Mouse (Mus musculus): ENCODE data around the gene Lpcat2. TPM values are rescaled to one million over a fixed set of nuclear protein-coding genes. Genes with fewer than 3 reads are reported as not detected.
"Not testable (repeated sequence)": the region's sequence is repeated elsewhere in the genome, so short reads cannot be mapped to it uniquely, and the experiment has no call there.

Gene Lpcat2
- total and polyA plus RNA-seq, 2 experiments, result 0.82 to 2.7 TPM

GRCm38 (mm10) chr8:92875795-92876194, 20.7 kb downstream of the Lpcat2 start:
- H3K4me1 ChIP-seq (ENCODE audit: control insufficient read depth, insufficient read depth, low read length), result no peaks in the 10 kb centered on the region
- TF ChIP-seq CTCF (IDR thresholded peaks at IDR 0.05; ENCODE audit: low read depth, low read length), result no peak
- TF ChIP-seq POLR2A (IDR thresholded peaks at IDR 0.05; ENCODE audit: extremely low read depth, insufficient read depth, low read length), result no peak
- 86% methylated on average over 10 of the region's 10 CpGs for WGBS
- H3K9ac ChIP-seq (ENCODE audit: low read depth, low read length), result no peak overlapping the region
- no peak overlapping the region for H3K27ac ChIP-seq (replicated peaks; ENCODE audit: insufficient read depth, low read depth, low read length)
- no peaks in the 10 kb centered on the region for H3K36me3 ChIP-seq (ENCODE audit: control insufficient read depth, insufficient read depth, low read length)
- H3K79me2 ChIP-seq (ENCODE audit: control insufficient read depth, insufficient read depth, low read length), result no peaks in the 10 kb centered on the region
- no peak overlapping the region for H3K4me3 ChIP-seq (ENCODE audit: insufficient read depth, low read depth, low read length)
- DNase-seq (ENCODE audit: extremely low read depth, low read depth, low spot score), result peak; percentile 42
- H3K27me3 ChIP-seq (ENCODE audit: control insufficient read depth, insufficient read depth, low read length), result no peaks in the 10 kb centered on the region

- TF ChIP-seq POLR2A (IDR thresholded peaks at IDR 0.05; ENCODE audit: extremely low read depth, insufficient read depth, low read length) (no peak), CTCF (IDR thresholded peaks at IDR 0.05; ENCODE audit: low read depth, low read length) (no peak)
- no peaks in the 10 kb centered on the region for H3K79me2 ChIP-seq (ENCODE audit: control insufficient read depth, insufficient read depth, low read length)
- H3K4me3 ChIP-seq (ENCODE audit: insufficient read depth, low read depth, low read length), result no peak overlapping the region
- H3K9ac ChIP-seq (ENCODE audit: low read depth, low read length), result no peak overlapping the region
- H3K27ac ChIP-seq (replicated peaks; ENCODE audit: insufficient read depth, low read depth, low read length), result no peak overlapping the region
- no peaks in the 10 kb centered on the region; the same call in 1 of the 2 replicates for H3K27me3 ChIP-seq (ENCODE audit: control insufficient read depth, insufficient read depth, low read length)
- DNase-seq (ENCODE audit: extremely low read depth, low read depth, low spot score), result no peak
- WGBS, result 43% methylated on average over 4 of the region's 4 CpGs
- no peaks in the 10 kb centered on the region for H3K4me1 ChIP-seq (ENCODE audit: control insufficient read depth, insufficient read depth, low read length)
- H3K36me3 ChIP-seq (ENCODE audit: control insufficient read depth, insufficient read depth, low read length), result no peaks in the 10 kb centered on the region
These were observed 26.1 kb downstream of the Lpcat2 start for GRCm38 (mm10) chr8:92881247-92881646.

GRCm38 (mm10) chr8:92883771-92884170, 28.6 kb downstream of the Lpcat2 start:
- Histone ChIP-seq H3K9ac (ENCODE audit: low read depth, low read length) (no peak overlapping the region), H3K27ac (replicated peaks; ENCODE audit: insufficient read depth, low read depth, low read length) (no peak overlapping the region), H3K79me2 (ENCODE audit: control insufficient read depth, insufficient read depth, low read length) (no peaks in the 10 kb centered on the region), H3K27me3 (ENCODE audit: control insufficient read depth, insufficient read depth, low read length) (no peaks in the 10 kb centered on the region; the same call in 1 of the 2 replicates), H3K4me1 (ENCODE audit: control insufficient read depth, insufficient read depth, low read length) (no peaks in the 10 kb centered on the region), H3K36me3 (ENCODE audit: control insufficient read depth, insufficient read depth, low read length) (no peaks in the 10 kb centered on the region), H3K4me3 (ENCODE audit: insufficient read depth, low read depth, low read length) (no peak overlapping the region)
- TF ChIP-seq POLR2A (IDR thresholded peaks at IDR 0.05; ENCODE audit: extremely low read depth, insufficient read depth, low read length) (no peak), CTCF (IDR thresholded peaks at IDR 0.05; ENCODE audit: low read depth, low read length) (no peak)
- 69% methylated on average over 2 of the region's 2 CpGs for WGBS
- DNase-seq (ENCODE audit: extremely low read depth, low read depth, low spot score), result peak; percentile 1

- H3K79me2 ChIP-seq (ENCODE audit: control insufficient read depth, insufficient read depth, low read length); H3K9ac ChIP-seq (ENCODE audit: low read depth, low read length); H3K27ac ChIP-seq (replicated peaks; ENCODE audit: insufficient read depth, low read depth, low read length); H3K4me3 ChIP-seq (ENCODE audit: insufficient read depth, low read depth, low read length); H3K27me3 ChIP-seq (ENCODE audit: control insufficient read depth, insufficient read depth, low read length); DNase-seq (ENCODE audit: extremely low read depth, low read depth, low spot score); H3K36me3 ChIP-seq (ENCODE audit: control insufficient read depth, insufficient read depth, low read length); H3K4me1 ChIP-seq (ENCODE audit: control insufficient read depth, insufficient read depth, low read length): not testable (repeated sequence)
- 63% methylated on average over 3 of the region's 3 CpGs for WGBS
These were observed 37.1 kb downstream of the Lpcat2 start for GRCm38 (mm10) chr8:92892216-92892615.

GRCm38 (mm10) chr8:92893870-92894269, 38.7 kb downstream of the Lpcat2 start:
- Histone ChIP-seq H3K27me3 (ENCODE audit: control insufficient read depth, insufficient read depth, low read length) (no peaks in the 10 kb centered on the region), H3K36me3 (ENCODE audit: control insufficient read depth, insufficient read depth, low read length) (no peaks in the 10 kb centered on the region), H3K79me2 (ENCODE audit: control insufficient read depth, insufficient read depth, low read length) (no peaks in the 10 kb centered on the region), H3K9ac (ENCODE audit: low read depth, low read length) (no peak overlapping the region), H3K27ac (replicated peaks; ENCODE audit: insufficient read depth, low read depth, low read length) (no peak overlapping the region), H3K4me3 (ENCODE audit: insufficient read depth, low read depth, low read length) (no peak overlapping the region), H3K4me1 (ENCODE audit: control insufficient read depth, insufficient read depth, low read length) (no peaks in the 10 kb centered on the region)
- TF ChIP-seq POLR2A (IDR thresholded peaks at IDR 0.05; ENCODE audit: extremely low read depth, insufficient read depth, low read length) (no peak), CTCF (IDR thresholded peaks at IDR 0.05; ENCODE audit: low read depth, low read length) (no peak)
- DNase-seq (ENCODE audit: extremely low read depth, low read depth, low spot score), result no peak
- WGBS, result 57% methylated on average over 2 of the region's 2 CpGs

GRCm38 (mm10) chr8:92895053-92895452, 39.9 kb downstream of the Lpcat2 start:
- H3K79me2 ChIP-seq (ENCODE audit: control insufficient read depth, insufficient read depth, low read length), result no peaks in the 10 kb centered on the region
- H3K27ac ChIP-seq (replicated peaks; ENCODE audit: insufficient read depth, low read depth, low read length), result no peak overlapping the region
- no peaks in the 10 kb centered on the region for H3K4me1 ChIP-seq (ENCODE audit: control insufficient read depth, insufficient read depth, low read length)
- H3K4me3 ChIP-seq (ENCODE audit: insufficient read depth, low read depth, low read length), result no peak overlapping the region
- H3K27me3 ChIP-seq (ENCODE audit: control insufficient read depth, insufficient read depth, low read length), result no peaks in the 10 kb centered on the region
- TF ChIP-seq POLR2A (IDR thresholded peaks at IDR 0.05; ENCODE audit: extremely low read depth, insufficient read depth, low read length) (no peak), CTCF (IDR thresholded peaks at IDR 0.05; ENCODE audit: low read depth, low read length) (no peak)
- WGBS, result 83% methylated on average over 7 of the region's 7 CpGs
- no peak overlapping the region for H3K9ac ChIP-seq (ENCODE audit: low read depth, low read length)
- no peak for DNase-seq (ENCODE audit: extremely low read depth, low read depth, low spot score)
- H3K36me3 ChIP-seq (ENCODE audit: control insufficient read depth, insufficient read depth, low read length), result no peaks in the 10 kb centered on the region
